Mouse (Mus musculus): Measurements from ENCODE around the gene Hrh3.

The Hrh3 gene

DNA sequence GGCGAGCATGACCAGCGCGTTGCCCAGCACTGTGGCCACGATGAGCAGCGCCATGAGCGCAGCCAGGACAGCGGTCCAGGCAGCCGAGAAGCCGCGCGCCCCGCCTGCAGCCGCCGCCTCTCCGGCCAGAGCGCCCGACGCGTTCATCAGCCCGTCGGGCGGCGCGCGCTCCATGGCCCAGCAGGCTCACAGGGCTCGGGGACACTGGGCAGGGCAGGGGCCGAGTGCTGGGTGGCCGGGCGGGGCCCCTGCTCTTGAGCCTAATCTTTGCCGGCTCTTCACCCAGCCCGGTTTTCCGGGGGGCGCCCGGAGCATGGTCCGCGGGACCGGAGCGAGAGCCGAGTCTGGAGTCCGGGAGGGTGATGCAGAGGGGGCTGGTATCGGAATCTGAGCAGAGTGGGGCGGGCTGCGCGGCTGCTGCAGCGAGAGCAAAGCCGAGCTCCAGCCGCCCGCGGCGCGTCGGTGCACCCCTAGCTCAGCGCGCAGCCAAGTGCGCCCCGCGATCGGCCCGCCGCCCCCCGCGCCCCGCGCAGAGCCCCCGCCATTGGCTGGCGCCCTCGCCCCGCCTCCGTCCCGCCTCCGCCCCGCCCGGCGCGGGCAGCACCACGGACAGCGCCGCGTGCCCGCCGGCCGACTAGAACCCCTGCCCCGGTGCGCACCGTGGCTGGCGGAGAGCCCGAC lies at the start of gene Hrh3:
Gene Hrh3 (minus strand): TSS at position 511 of the 681 bp plus-strand sequence.
- peak; percentile 68 for DNase-seq

DNA sequence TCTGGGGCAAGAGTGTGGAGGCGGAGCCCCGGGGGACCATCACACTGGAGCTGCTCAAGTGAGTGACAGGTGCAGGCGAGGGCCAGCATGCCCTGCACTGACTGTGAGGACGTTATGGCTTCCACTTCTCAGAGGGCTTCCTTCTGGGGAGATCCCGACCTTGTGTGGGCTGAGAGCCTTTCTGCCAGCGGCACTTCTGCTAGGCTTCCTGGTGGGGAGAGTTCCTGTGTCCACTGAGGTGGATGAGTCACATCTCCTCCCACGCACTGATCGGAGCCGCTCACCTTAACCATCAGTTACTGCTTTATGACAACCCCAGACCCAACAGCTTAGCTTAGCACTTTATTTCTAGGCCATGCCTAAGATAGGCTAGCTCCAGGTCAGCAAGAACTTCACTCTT lies 44.3 kb upstream of the Hrh3 start:
- DNase-seq, result no peak

DNA sequence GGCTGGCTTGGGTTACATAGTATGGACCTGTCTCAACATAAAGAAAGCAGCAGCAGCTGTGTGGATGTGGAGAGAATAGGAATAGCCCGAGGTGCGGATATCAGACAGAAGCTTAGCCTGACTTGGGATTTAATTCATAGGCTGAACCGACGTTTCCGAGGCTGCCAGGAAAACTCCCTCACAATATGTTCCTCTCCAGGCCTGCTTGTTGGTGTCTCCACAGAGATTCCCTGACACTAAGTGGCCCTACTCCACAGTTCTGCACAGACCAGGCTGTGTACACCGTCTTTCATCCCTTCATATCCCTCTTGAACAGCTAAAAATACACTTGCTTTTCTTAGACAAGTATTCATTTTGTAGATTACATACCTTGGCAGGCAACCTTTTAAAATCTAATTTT lies 43.1 kb upstream of the Hrh3 start:
- peak; percentile 30 for DNase-seq

DNA sequence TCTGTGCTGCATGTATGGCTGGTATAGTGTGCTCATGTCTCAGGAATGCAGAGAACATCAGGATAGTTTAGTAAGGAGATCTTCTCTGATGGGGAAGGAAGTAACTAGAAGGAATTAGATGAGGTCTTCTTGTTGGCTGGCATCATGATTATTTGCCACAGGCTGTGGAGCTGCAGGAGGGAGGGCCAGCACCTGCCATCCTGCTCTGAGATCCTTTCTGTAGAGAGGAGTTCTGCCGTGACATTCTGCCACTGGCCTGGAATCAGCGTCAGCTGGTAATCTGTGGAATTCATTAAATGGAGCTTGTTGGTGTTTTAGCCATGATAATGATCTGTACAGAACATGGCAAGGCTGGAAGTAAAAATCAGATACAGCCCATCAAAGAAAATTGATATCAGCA lies 41.8 kb upstream of the Hrh3 start:
- no peak for DNase-seq

DNA sequence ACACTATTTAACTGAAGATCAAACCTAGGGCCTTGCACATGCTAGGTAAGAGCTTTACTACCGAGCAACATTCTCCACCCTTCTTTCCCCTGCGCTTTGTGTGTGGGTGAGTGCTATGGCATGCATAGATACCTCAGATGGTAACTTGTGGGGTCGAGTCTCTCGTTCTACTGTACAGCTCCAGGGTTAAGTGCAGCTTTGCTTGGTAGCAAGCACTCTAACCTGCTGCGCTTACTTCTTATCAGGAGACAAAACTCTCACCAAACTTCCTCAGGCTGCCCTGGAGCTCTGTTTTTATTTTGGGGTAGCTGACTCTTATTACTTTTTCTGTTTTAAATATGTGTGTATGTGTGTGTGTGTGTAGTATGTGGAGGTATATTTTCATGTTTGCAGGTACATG lies 31.1 kb upstream of the Hrh3 start:
- no peak for DNase-seq

DNA sequence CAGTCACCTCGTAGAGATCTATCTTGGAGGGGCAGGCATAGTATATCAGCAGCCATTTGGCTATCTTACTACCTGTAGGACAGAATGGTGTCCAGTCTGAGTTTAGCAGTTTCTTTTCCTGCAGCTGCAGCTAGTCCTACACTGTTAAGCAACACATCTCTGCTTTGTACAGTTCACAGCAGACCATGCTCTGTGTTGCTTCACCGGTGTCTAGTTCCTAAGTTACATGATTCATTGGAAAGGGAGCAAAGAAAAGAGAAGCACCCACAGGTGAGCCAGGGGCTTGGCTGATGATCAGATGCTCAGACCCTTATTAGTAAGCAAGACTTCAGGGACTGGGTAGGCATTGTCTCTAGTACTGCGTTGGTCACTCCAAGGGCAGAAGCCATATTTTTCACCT lies 29.6 kb upstream of the Hrh3 start:
- DNase-seq, result no peak

DNA sequence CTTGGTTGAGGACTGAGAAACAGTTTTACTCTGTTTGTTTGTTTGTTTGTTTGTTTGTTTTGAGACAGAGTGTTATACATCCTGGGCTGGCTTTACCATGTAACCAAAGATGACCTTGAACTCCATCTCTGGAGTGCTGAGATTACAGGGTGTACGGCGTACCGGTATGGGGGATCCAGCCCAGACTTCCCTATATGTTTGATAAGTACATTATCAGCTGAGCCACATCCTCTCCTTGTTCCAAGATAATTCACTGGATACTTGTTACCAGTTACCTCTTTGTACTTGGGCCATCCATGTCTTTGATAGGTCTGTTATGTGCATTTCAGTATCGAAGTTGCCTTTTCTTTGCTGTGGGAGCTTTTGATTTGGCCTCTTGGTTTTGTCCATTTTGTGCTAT lies 28.9 kb upstream of the Hrh3 start:
- DNase-seq, result no peak

DNA sequence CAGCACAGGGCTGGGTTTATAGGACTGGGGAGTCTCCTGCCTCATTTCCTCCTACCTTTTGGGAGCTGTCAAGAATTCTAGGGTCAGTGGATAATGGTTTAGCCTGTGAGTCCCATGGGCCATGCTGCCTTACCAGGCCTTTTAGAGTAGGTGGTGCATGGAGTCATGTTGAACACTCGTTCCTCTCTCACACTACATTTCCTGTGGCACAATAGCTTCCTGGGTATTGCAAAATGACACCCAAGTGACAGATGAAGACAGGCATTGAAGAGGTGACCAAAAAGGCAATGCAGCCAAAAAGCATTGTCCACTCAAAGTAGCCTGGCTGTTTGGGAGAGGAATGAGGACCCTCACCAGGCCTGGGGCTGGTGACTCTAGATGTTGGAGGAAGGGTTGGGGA lies 23.4 kb upstream of the Hrh3 start:
- no peak for DNase-seq

DNA sequence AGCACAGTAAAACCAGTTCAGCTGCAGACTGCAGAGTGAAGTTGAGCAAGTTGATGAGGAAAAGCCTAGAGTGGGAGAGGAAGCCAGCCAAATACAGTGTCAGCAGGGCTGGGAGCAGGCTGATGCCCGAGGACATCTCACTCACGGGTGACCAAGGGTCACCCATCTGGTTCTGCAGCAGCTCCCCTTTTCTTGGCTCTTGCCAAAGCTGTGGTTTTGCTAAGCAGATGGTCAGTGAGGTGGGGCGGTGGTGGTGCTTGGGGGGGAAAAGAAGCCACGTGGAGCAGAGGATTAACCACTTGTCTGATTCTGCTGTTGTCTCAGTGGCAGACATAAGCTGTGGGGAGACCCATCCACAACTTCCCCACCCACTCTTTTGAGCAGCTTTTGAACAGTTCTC lies 21.9 kb upstream of the Hrh3 start:
- no peak for DNase-seq

DNA sequence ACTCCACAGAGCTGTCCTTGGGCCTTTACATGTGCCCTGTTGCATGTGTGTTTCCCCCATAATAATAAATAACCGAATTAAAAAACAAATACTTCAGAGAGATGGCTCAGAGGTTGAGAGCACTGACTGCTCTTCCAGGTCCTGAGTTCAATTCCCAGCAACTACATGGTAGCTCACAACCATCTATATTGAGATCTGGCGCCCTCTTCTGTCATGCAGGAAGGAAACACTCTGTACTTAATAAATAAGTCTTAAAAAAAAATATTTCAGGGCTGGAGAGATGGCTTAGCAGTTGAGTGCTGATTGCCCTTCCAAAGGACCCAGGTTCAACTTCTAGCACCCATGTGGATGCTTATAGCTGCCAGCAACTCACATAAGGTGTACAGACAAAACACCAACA lies 19.9 kb upstream of the Hrh3 start:
- DNase-seq, result no peak

DNA sequence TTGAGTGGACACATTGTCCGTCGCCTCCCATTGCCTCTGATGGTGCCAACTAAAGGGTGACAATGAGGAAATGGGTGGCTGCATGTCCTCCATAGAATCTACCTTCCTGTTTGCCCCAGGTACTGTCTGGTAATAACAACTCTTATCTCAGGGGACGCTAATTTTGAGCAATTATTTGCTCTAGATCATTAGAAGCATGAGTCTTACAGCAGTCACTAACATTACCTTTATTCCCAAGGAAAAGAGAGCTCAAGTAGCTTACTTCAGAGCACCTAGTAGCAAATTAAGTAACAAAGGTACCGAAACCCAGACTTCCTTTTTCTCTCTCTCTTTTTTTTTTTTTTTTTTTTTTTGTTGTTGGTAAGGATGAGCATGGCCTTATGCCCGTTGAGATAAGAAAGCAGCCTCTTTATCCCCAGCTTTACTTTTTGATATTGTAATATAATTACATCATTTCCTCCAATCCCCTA lies 16.0 kb upstream of the Hrh3 start:
- no peak for DNase-seq

DNA sequence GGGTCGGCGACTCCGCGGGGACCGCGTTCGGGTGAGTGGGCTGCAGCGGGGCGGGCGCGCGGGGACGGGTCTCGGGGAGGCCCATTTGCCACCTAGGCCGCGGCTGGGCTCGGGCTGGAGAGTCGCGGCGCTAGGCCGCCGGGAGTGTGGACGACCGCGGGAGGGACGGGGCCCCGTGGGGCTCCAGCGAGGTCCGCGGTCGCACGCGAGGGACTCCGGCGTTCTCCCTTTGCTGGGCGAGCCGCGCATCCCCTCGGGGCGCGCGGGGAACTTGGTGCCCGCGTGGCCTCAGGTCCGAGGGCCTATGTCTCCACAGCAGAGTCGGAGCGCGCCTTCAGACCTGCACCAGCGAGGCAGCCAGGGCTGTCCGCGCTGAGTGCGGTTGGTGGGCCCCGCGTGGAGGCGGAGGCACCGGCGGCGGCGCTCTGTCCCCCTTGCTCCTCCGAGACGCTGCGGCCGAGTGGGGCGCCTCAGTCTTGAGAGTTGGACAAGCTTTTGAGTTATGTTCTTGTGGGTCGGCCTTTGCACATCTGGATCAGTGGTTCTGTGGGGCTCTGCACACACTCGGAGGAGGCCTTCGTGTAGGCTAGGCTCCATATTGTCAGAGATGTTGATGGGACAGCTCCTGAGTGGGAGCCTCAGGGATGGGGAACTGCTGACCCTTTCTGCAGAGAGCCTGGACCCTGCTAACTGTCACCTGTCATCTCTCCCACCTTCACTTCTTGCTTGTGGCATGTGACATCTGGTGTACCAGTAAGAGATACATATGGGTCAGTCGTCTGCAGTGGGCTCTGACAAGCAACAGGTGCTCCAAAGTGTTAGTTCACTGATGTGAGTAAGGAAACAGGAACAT lies 15.4 kb upstream of the Hrh3 start:
- no peak for DNase-seq

DNA sequence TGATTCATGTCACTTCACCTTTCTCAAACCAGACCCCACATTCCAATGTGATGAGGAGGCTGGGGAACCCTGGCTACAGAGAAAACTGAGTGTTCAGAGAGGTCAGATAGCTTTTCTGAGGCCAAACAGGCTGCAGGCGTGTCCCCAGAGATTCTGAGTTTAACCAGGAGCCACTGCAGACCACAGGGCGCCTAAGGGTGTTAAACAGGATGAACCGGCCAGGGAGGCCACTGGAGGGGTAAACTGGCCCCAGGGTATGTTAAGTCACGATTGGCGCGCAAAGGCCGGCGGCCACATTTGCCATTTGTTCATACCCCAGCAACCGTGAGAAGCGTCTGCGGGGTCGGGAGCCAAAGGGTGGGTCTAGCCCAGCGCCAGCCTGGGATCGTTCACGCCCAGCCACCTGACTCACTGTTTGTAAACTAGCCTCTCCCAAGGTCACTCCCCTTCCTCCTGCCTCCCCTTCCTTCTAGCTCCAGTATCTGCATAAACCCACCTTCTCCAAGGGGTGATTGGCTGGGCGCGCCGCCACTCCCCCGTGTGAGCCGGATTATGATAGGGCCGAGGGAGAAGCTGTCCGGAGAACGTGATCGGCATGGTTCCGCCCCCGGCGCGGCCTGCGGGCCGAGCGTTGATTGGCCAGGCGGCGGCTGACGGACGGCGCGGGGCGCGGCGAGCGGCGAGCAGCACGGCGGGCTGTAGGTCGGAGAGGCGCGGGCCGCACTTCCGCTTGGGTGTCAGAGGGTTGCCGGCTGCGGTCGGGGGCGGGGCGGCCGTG lies 14.6 kb upstream of the Hrh3 start, which contains the start of gene Osbpl2:
Gene Osbpl2 (plus strand): TSS at position 646 of the 778 bp plus-strand sequence.
- DNase-seq, result peak; percentile 100

DNA sequence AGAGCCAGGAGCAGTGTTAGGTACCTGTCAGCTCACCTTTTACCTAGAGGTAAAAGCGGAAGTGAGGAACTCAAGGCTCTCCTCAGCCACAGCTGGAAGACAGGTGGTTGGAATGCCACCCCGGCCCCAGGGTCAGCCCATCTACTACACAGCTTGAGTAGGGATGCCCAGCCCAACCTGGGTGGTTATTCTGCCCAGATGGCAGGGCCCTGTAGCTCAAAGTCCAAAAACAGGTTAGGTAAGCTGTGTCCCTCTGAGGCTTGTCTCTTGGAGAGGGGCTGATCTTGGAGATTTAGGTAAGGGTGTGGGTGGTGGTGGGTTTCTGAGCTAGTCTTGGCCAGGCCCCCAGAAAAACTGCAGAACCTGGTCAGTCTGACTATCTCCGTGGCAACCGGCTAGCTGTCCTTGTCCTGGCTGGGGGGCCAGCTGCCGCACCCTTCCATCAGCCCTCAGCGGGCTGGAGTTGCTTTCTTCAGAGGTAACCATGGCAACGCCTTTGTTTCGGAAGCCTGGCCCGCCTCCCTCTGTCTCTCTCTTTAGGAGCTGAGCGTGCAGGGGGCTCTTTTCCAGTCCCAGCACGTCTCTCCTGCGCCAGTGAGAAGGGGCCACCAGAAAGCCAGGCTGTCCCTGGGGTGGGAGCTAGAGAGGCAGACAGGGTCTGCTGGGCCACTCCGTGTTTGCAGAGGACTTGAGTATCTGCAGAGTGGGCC lies 13.4 kb upstream of the Hrh3 start:
- peak; percentile 71 for DNase-seq

DNA sequence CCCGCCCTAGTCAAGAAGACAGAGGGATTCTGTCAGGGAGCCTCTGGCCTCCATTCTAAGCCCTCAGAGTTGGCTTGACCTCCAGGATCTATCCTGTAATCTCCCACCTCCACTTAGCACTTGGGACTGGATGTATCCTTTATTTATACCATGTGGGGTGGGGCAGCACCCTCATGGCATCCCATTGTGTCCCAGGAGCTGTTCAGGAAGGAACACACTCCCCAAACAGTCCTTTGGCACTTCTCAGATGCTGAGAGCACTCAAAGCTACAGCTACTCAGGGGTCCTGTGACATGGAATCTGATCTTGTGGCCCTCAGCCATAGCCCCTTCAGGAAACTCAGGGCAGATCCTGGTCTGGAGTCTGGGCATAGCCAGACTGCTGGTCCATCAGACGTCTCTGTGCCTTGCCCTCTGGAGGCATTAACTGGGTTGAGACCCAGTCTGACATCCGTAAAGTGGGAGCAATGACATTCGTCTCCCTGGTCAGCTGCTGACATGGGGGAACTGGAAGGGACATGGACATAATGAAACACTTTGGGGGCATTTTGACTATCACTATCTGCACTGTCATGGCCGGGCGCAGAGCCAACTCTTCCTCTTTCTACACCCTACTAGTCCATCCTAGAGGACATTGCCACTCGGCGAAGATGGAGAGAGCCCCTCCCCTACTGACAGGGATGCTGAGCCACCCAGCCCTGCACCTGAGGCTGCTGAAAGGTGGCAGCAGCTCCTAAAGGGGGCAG lies 12.6 kb upstream of the Hrh3 start:
- DNase-seq, result no peak

DNA sequence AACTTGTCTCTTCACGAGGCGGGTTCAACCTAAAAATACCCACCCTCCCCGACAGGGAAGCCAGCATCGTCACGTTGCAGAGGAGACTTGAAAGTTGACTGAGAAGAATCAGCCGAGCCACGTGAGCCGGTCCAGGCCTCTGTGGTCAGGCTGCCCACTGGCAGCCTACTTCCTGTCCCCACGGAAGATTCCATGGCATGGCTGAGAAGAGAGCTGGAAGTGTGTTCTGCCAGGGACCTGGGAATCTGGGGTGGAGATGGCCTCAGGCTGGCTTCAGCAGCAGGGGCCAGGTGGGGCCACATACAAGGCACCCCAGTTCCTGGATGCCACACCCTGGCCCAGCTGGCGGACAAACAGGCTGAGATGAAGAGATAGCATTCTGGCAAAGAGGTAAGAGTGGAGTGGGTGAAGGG lies 11.8 kb upstream of the Hrh3 start:
- peak; percentile 65 for DNase-seq

DNA sequence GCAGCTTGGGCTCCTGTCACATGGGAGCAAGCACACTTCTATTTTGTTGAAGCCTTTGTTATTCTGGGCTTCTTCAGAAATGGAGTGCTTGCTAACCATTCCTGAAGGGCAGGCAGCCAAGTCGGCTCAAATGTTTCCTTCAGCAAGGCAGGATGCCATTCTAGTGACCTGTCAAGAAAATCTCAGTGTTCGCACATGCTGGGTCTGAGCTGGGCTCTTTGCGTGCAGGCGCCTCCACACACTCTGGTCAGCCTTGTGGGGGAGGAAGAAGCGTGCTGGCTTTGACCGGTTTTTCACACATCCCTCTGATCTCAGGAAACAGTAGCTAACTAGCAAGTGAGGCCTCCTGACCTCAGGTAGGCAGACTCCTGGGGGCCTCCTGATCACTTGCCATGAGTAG lies 11.0 kb upstream of the Hrh3 start:
- peak; percentile 63 for DNase-seq

DNA sequence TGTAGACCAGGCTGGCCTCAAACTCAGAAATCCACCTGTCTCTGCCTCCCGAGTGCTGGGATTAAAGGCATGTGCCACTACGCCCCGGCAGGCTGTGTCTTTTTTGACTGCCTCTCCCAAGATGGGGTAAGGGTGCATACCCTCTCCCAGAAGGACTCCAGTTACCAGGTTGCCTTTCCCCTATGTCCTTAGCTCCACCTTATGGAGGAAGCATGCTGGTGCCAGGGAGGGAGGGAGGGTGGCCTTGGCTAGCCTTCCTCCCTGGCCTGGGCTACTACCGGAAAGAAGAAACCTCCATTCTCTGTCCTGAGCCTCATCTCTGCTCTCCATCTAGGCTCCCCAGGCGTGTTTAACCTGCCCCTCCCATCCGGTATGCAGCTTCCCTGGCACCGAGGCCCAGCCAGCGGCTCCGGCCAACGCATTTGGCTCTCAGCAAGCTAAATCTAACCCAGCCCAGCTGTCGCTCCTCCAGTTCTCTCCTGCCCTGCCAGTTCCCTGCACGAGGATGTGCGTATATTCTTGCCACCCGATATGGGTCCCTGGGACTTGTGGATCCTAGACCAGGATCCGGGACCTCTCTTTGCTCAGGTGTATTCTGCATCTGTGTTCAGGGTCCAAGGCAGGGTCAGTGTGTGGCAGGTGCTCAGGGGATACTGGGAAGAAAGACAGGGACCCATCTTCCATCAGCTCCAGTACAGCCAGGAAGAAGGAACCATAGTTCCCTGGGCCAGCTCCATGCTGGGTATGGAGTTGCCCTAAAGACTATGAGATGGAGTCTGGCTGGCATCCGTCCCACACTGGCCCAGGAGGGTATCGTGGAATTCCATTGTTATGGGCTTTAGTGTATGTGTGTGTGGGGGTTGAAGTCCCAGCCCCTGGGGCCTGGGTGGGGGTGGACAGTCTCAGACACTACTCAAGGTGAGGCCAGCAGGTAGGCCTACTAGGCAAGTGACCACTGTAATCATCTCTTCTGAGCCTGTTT lies 9.9 kb upstream of the Hrh3 start:
- peak; percentile 90 for DNase-seq

DNA sequence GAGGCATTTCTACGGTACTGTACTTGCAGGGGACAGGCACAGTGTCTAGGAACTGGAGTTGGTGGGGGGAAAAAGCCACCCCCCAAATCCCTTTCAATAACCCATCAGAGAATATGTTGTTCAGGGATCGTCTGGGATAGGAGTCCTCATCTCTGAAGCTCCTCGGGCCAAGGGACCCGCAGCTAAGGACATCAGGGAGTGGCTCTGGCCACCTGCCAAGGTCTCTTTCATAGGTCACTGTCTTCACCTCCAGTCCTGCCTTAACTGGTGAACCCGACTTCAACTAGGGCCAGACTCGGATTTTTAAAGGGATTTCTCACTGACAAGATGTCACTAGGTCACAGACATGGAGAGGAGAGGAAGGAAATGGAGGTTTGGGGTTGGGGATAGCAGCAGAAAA lies 4.0 kb upstream of the Hrh3 start:
- no peak for DNase-seq

DNA sequence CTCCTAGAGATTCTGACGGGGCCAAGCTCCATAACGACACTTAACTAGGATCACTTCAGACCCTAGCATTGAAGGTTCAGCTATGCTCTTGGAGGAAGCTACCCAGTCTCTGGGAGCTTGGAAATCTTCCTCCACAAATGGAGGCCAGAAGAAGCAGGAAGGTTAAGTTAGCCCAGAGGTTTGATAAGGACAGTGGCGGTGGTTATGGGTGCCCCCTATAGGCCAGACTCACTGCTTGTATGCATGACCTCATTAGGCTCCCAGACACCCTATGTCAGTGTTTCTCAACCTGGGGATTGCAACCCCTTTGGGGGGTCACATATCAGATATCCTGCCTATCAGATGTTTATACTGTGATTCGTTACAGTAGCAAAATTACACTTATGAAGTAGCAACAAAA lies 2.8 kb upstream of the Hrh3 start:
- no peak for DNase-seq
